Mouse (Mus musculus) lung, postnatal 36 days (tissue): ENCODE measurements at regions not wholly inside any gene's neighbourhood (a gene's known extent, or its start where the extent isn't known, plus 50 kb on each side); places are given as distances from the start of the nearest gene placed in this dataset.
"Not testable (repeated sequence)": the region's sequence is repeated elsewhere in the genome, so short reads cannot be mapped to it uniquely, and the experiment has no call there.

Source experiments
- DNase-seq: peaks from one replicate; pipeline ENCODE4 v3.0.0; 2022; ENCODE audit warnings: mixed read lengths

GRCm38 (mm10) chr5:18502831-18503230, 142.7 kb upstream of the Gnai1 start:
- DNase-seq, result peak; percentile 0

GRCm38 (mm10) chr5:18494305-18494704, 134.2 kb upstream of the Gnai1 start:
- DNase-seq, result no peak

- no peak for DNase-seq
Measured at GRCm38 (mm10) chr5:18489709-18490108, 129.6 kb upstream of the Gnai1 start.

- DNase-seq, result no peak
Measured at GRCm38 (mm10) chr5:18487076-18487772, 127.1 kb upstream of the Gnai1 start.

- no peak for DNase-seq
Measured at GRCm38 (mm10) chr5:18484376-18484775, 124.2 kb upstream of the Gnai1 start.

GRCm38 (mm10) chr5:18478420-18478819, 118.3 kb upstream of the Gnai1 start:
- DNase-seq, result no peak

- no peak for DNase-seq
Measured at GRCm38 (mm10) chr5:18477372-18478017, 117.3 kb upstream of the Gnai1 start.

- DNase-seq, result no peak
Measured at GRCm38 (mm10) chr5:18472114-18472513, 112.0 kb upstream of the Gnai1 start.

- DNase-seq, result no peak
Measured at GRCm38 (mm10) chr5:18457771-18458170, 97.6 kb upstream of the Gnai1 start.

GRCm38 (mm10) chr5:18456196-18456595, 96.0 kb upstream of the Gnai1 start:
- DNase-seq, result no peak

- DNase-seq, result not testable (repeated sequence)
Measured at GRCm38 (mm10) chr5:18452871-18453757, 93.0 kb upstream of the Gnai1 start.

GRCm38 (mm10) chr5:18449261-18449660, 89.1 kb upstream of the Gnai1 start:
- DNase-seq, result no peak

- no peak for DNase-seq
Measured at GRCm38 (mm10) chr5:18448330-18448670, 88.1 kb upstream of the Gnai1 start.

GRCm38 (mm10) chr5:18447665-18448329, 87.6 kb upstream of the Gnai1 start:
- no peak for DNase-seq

- peak; percentile 85 for DNase-seq
Measured at GRCm38 (mm10) chr5:18445969-18446368, 85.8 kb upstream of the Gnai1 start.

- DNase-seq, result no peak
Measured at GRCm38 (mm10) chr5:18439986-18440385, 79.8 kb upstream of the Gnai1 start.

- no peak for DNase-seq
Measured at GRCm38 (mm10) chr5:18439281-18439680, 79.1 kb upstream of the Gnai1 start.

GRCm38 (mm10) chr5:18436099-18436748, 76.1 kb upstream of the Gnai1 start:
- no peak for DNase-seq

GRCm38 (mm10) chr5:18434245-18434644, 74.1 kb upstream of the Gnai1 start:
- DNase-seq, result no peak

GRCm38 (mm10) chr5:18433287-18433686, 73.1 kb upstream of the Gnai1 start:
- no peak for DNase-seq

GRCm38 (mm10) chr5:18425098-18425497, 64.9 kb upstream of the Gnai1 start:
- no peak for DNase-seq

GRCm38 (mm10) chr5:18414892-18415291, 54.7 kb upstream of the Gnai1 start:
- DNase-seq, result no peak
